Mouse (Mus musculus) heart, adult 2 months (tissue): ENCODE measurements around the gene Tsfm. TPM values are rescaled to one million over a fixed set of nuclear protein-coding genes. Genes with fewer than 3 reads are reported as not detected.
A peak's percentile ranks its signal among the peaks of the same experiment; 100 is the strongest.

ENCODE experiments used
- DNase-seq, 2 experiments: peaks; one replicate each; pipeline ENCODE4 v3.0.0; 2021
- H3K27ac ChIP-seq: fragments of 200-600 bp; 2 replicates; pipeline ENCODE4 v1.8.1; 2022
- H3K27me3 ChIP-seq: fragments of 200-500 bp; 2 replicates; pipeline ENCODE4 v1.6.1; 2012; ENCODE audit warnings: mild to moderate bottlenecking, low read length, inconsistent platforms, mixed read lengths; ENCODE audit not compliant: control insufficient read depth, insufficient read depth
- H3K36me3 ChIP-seq: fragments of 200-500 bp; 2 replicates; pipeline ENCODE4 v1.6.1; 2012; ENCODE audit warnings: low read length, inconsistent platforms; ENCODE audit not compliant: control insufficient read depth, insufficient read depth
- H3K4me1 ChIP-seq: fragments of 200-500 bp; 2 replicates; pipeline ENCODE4 v1.6.1; 2011; ENCODE audit warnings: low read length; ENCODE audit not compliant: control insufficient read depth, insufficient read depth
- H3K4me3 ChIP-seq: fragments of 200-600 bp; 2 replicates; pipeline ENCODE4 v1.8.1; 2022
- H3K79me2 ChIP-seq: fragments of 200-500 bp; replicated peaks from 2 replicates; pipeline ENCODE4 v1.6.1; 2012; ENCODE audit warnings: mild to moderate bottlenecking, inconsistent platforms, low read length, moderate library complexity, mixed read lengths; ENCODE audit not compliant: control insufficient read depth, insufficient read depth
- H3K9ac ChIP-seq: fragments of 200-500 bp; 2 replicates; pipeline ENCODE4 v1.6.1; 2012; ENCODE audit warnings: low read depth, mild to moderate bottlenecking, control low read depth, inconsistent platforms, low read length, mixed read lengths
- CTCF ChIP-seq: fragments of 200-600 bp; IDR thresholded peaks from 2 replicates; pipeline ENCODE4 v1.8.1; 2022; ENCODE audit warnings: antibody characterized with exemption, mild to moderate bottlenecking, moderate library complexity
- EP300 ChIP-seq: fragments of 200-500 bp; IDR thresholded peaks from 2 replicates; pipeline ENCODE4 v1.6.1; 2011; ENCODE audit warnings: low read depth, low read length, control low read depth; ENCODE audit not compliant: insufficient read depth
- POLR2A ChIP-seq: fragments of 200-500 bp; IDR thresholded peaks from 2 replicates; pipeline ENCODE4 v1.6.1; 2011; ENCODE audit warnings: mild to moderate bottlenecking, low read depth, low read length, control low read depth; ENCODE audit not compliant: insufficient read depth
- WGBS: fragments of 180-500 bp; shearing (Covaris S2); methylation state at CpG from one replicate; pipeline ENCODE4 v1.1.7; 2018; 5-methylcytosine and 5-hydroxymethylcytosine counted together
- intact Hi-C: fragments of 180-260 bp; cut with DNase I; formaldehyde crosslinking; loops from one replicate; pipeline ENCODE4 v1.15.1; 2025
- polyA plus RNA-seq: library from polyadenylated mRNA; depleted of rRNA; stranded (reverse); fragments of >200 nt; gene quantifications from 2 replicates; pipeline ENCODE4 v1.2.3, GENCODE M21; 2012
- total RNA-seq, 2 experiments: library from RNA; stranded (reverse); gene quantifications; 2 replicates each; pipeline ENCODE4 v1.2.3; 2021

Gene Tsfm
- total and polyA plus RNA-seq, 3 experiments = 40.0 to 58.7 (median 50.8) TPM

GRCm38 (mm10) chr10:127000529-127000928 lies 30.1 kb downstream of the Tsfm start, which contains the start of gene Avil:
TSS of gene Avil (plus strand) at chr10:127000709.
- no peaks in the 10 kb centered on the region for H3K79me2 ChIP-seq
- no peak within 1 kb of the TSS for H3K4me3 ChIP-seq
- TF ChIP-seq POLR2A = no peak
- intact Hi-C loops = no loop called here
- H3K27ac ChIP-seq = no peak within 1 kb of the TSS
- no peaks in the 10 kb centered on the region for H3K4me1 ChIP-seq
- no peaks in the 10 kb centered on the region for H3K27me3 ChIP-seq
- H3K36me3 ChIP-seq = no peaks in the 10 kb centered on the region
- no peak within 1 kb of the TSS for H3K9ac ChIP-seq
- no peak for DNase-seq
- 79% methylated on average over 5 of the region's 5 CpGs for WGBS

GRCm38 (mm10) chr10:126997340-126998113 lies 33.1 kb downstream of the Tsfm start:
- Histone ChIP-seq H3K4me3 (no peak overlapping the region), H3K9ac (no peak overlapping the region), H3K4me1 (peaks cover 2% of the 10 kb centered on the region; the same call in 1 of the 2 replicates), H3K79me2 (no peaks in the 10 kb centered on the region; the same call in 1 of the 2 replicates), H3K27me3 (no peaks in the 10 kb centered on the region), H3K27ac (no peak overlapping the region), H3K36me3 (0 out of 2 replicates have a peak, but pooled peaks cover 3% of the 10 kb centered on the region)
- DNase-seq = no peak
- WGBS = 44% methylated on average over 13 of the region's 13 CpGs
- intact Hi-C loops = no loop called here
- no peak for TF ChIP-seq EP300
- 0 out of 2 replicates have a peak, but pooled peaks have one; percentile 2 for TF ChIP-seq CTCF
- no peak for TF ChIP-seq POLR2A

GRCm38 (mm10) chr10:126993621-126994020 lies 37.0 kb downstream of the Tsfm start:
- no peak for TF ChIP-seq EP300
- TF ChIP-seq POLR2A = no peak
- TF ChIP-seq CTCF = no peak
- no peak for DNase-seq
- H3K27me3 ChIP-seq = no peaks in the 10 kb centered on the region
- no peak overlapping the region for H3K4me3 ChIP-seq
- intact Hi-C loops = no loop called here
- peaks cover 26% of the 10 kb centered on the region for H3K4me1 ChIP-seq
- no peak overlapping the region for H3K27ac ChIP-seq
- WGBS = 49% methylated on average over 3 of the region's 3 CpGs
- H3K36me3 ChIP-seq = peaks cover 16% of the 10 kb centered on the region
- H3K79me2 ChIP-seq = peaks cover 11% of the 10 kb centered on the region
- H3K9ac ChIP-seq = no peak overlapping the region

GRCm38 (mm10) chr10:126991676-126992075 lies 39.0 kb downstream of the Tsfm start:
- no peak for TF ChIP-seq CTCF
- TF ChIP-seq EP300 = no peak
- no peak for TF ChIP-seq POLR2A
- DNase-seq = no peak
- Histone ChIP-seq H3K36me3 (peaks cover 19% of the 10 kb centered on the region), H3K27me3 (no peaks in the 10 kb centered on the region), H3K4me3 (no peak overlapping the region), H3K79me2 (peaks cover 14% of the 10 kb centered on the region), H3K27ac (no peak overlapping the region), H3K4me1 (peaks cover 40% of the 10 kb centered on the region), H3K9ac (no peak overlapping the region)
- WGBS = 23% methylated on average over 3 of the region's 3 CpGs
- intact Hi-C loops = loop anchor here (2.0 kb wide), 1 partner anchor 39 kb away; the partner anchor contains the start of gene Tsfm

GRCm38 (mm10) chr10:126990313-126991056 lies 40.2 kb downstream of the Tsfm start:
- Histone ChIP-seq H3K79me2 (peaks cover 18% of the 10 kb centered on the region), H3K27me3 (no peaks in the 10 kb centered on the region), H3K4me3 (peak overlapping the region; percentile 6; the same call in 1 of the 2 replicates), H3K9ac (peak overlapping the region; percentile 31), H3K4me1 (peaks cover 49% of the 10 kb centered on the region), H3K36me3 (peaks cover 19% of the 10 kb centered on the region), H3K27ac (peak overlapping the region; percentile 67)
- intact Hi-C loops = loop anchor here (1.0 to 2.0 kb wide), 2 partner anchors 40 to 71 kb away; partner anchors contain the start of gene Tsfm
- TF ChIP-seq POLR2A (no peak), CTCF (peak; percentile 95), EP300 (peak; percentile 99)
- 11% methylated on average over 7 of the region's 7 CpGs for WGBS
- peak; percentile 85 to 89 for DNase-seq
